Mouse (Mus musculus) kidney, embryonic 14.5 days (tissue): Measurements from ENCODE around the gene Rpl10a. TPM values are rescaled to one million over a fixed set of nuclear protein-coding genes. Genes with fewer than 3 reads are reported as not detected.

ENCODE experiments used
- ATAC-seq: fragments of 200-750 bp; cut with Nextera tagmentation; 2 replicates; pipeline ENCODE4 v1.8.0; 2017; ENCODE audit warnings: moderate number of reproducible peaks, mild to moderate bottlenecking, moderate TSS enrichment, moderate library complexity; ENCODE audit not compliant: low FRiP score, low TSS enrichment
- H3K27ac ChIP-seq: fragments of 300-500 bp; sonication (generic); 2 replicates; pipeline ENCODE4 v1.5.1; 2014; ENCODE audit warnings: low read depth, mild to moderate bottlenecking, low read length, moderate library complexity, mixed read lengths
- H3K27me3 ChIP-seq: fragments of 300-500 bp; sonication (generic); 2 replicates; pipeline ENCODE4 v1.6.1; 2014; ENCODE audit warnings: mild to moderate bottlenecking, low read length; ENCODE audit not compliant: control insufficient read depth, insufficient read depth
- H3K36me3 ChIP-seq: fragments of 300-500 bp; sonication (generic); 2 replicates; pipeline ENCODE4 v1.6.1; 2014; ENCODE audit warnings: low read length, mixed read lengths; ENCODE audit not compliant: control insufficient read depth, insufficient read depth
- H3K4me1 ChIP-seq: fragments of 300-500 bp; sonication (generic); 2 replicates; pipeline ENCODE4 v1.6.1; 2014; ENCODE audit warnings: low read length, mixed read lengths; ENCODE audit not compliant: control insufficient read depth, insufficient read depth
- H3K4me2 ChIP-seq: fragments of 300-500 bp; sonication (generic); replicated peaks from 2 replicates; pipeline ENCODE4 v1.6.1; 2014; ENCODE audit warnings: low read depth, mild to moderate bottlenecking, low read length
- H3K4me3 ChIP-seq: fragments of 300-500 bp; sonication (generic); 2 replicates; pipeline ENCODE4 v1.5.1; 2014; ENCODE audit warnings: mild to moderate bottlenecking, low read length
- H3K9ac ChIP-seq: fragments of 300-500 bp; sonication (generic); 2 replicates; pipeline ENCODE4 v1.6.1; 2014; ENCODE audit warnings: low read depth, mild to moderate bottlenecking, low read length, moderate library complexity
- H3K9me3 ChIP-seq: fragments of 300-500 bp; sonication (generic); 2 replicates; pipeline ENCODE4 v1.6.1; 2016; ENCODE audit warnings: low read length; ENCODE audit not compliant: control insufficient read depth
- WGBS: fragments of 180-500 bp; shearing (Covaris S2); extraction: QIAGEN DNeasy Blood & Tissue Kit; methylation state at CpG from one replicate; pipeline ENCODE4 v1.1.7; 2014; 5-methylcytosine and 5-hydroxymethylcytosine counted together
- polyA plus RNA-seq: library from polyadenylated mRNA; unstranded; fragments of >200 nt; fragmentation: Nextera tagmentation; extraction: Ambion mirVana; gene quantifications from 2 replicates; pipeline ENCODE4 v1.2.1, GENCODE M21; 2014

Gene Rpl10a
- polyA plus RNA-seq, 1 experiment from 2014 or later: 911 TPM

DNA sequence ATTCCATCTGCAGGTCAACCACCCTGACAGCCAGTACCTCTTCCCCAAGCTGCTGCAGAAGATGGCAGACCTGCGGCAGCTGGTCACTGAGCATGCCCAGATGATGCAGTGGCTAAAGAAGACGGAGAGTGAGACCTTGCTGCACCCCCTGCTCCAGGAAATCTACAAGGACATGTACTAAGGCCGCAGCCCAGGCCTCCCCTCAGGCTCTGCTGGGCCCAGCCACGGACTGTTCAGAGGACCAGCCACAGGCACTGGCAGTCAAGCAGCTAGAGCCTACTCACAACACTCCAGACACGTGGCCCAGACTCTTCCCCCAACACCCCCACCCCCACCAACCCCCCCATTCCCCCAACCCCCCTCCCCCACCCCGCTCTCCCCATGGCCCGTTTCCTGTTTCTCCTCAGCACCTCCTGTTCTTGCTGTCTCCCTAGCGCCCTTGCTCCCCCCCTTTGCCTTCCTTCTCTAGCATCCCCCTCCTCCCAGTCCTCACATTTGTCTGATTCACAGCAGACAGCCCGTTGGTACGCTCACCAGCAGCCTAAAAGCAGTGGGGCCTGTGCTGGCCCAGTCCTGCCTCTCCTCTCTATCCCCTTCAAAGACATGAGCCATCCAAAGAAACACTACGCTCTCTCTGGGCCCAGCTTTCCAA, 28.5 kb upstream of the Rpl10a start:
- H3K9ac ChIP-seq: no peak overlapping the region
- peak; percentile 50; the same call in 1 of the 2 replicates for ATAC-seq

DNA sequence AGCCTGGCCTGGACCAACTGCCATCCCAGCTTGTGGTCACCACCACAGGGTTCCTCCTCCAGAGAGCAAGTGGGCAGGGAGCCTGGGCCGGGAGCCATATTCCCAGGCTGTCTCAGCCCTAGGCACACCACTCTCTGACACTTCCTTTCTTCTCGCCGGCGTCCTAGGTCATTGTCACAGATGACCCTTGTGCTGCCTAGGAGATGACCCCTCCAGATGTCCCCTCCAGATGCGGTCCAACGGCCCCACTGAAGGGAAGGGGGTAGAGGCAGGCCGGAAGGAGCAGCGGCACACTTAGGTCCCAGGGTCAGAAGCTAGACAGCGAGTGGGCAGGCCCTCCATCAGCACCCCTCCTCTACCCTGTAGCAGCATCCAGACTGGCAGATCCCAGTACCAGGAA, 27.9 kb upstream of the Rpl10a start:
- Histone ChIP-seq H3K4me3 (no peak overlapping the region), H3K27ac (no peak overlapping the region), H3K4me1 (peaks cover 13% of the 10 kb centered on the region; the same call in 1 of the 2 replicates), H3K4me2 (no peak overlapping the region), H3K9me3 (no peaks in the 10 kb centered on the region), H3K9ac (no peak overlapping the region), H3K36me3 (peaks cover 12% of the 10 kb centered on the region), H3K27me3 (no peaks in the 10 kb centered on the region)
- 27% methylated on average over 8 of the region's 9 CpGs for WGBS
- no peak for ATAC-seq

More for the DNA sequence above, 28.5 kb upstream of the Rpl10a start:
- H3K27me3 ChIP-seq: no peaks in the 10 kb centered on the region
- H3K4me3 ChIP-seq: no peak overlapping the region
- no peaks in the 10 kb centered on the region for H3K9me3 ChIP-seq
- H3K27ac ChIP-seq: no peak overlapping the region
- H3K4me1 ChIP-seq: peaks cover 17% of the 10 kb centered on the region; the same call in 1 of the 2 replicates
- H3K36me3 ChIP-seq: peaks cover 12% of the 10 kb centered on the region
- no peak overlapping the region for H3K4me2 ChIP-seq
- 31% methylated on average over 11 of the region's 11 CpGs for WGBS

DNA sequence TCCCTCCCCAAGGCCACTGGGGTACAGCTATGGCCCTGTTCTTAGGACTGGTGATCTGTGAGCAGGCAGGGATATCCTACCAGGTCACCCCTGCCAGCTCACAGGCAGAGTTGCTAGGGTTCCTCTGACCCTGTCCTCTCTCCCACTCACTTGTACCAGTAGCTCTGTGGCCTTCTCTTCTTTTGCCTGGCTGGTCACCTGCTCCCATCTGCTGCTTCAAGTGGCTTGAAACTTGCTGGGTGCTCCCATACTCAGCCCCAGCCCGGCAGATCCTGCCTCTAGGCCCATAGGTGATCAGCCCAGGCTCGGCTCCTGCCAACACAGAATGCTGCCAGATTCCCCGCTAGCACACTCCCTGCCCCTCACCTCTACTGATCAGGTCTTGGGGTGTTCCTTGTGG, 27.4 kb upstream of the Rpl10a start:
- H3K4me2 ChIP-seq: no peak overlapping the region
- no peak overlapping the region for H3K27ac ChIP-seq
- WGBS: 77% methylated on average over 3 of the region's 3 CpGs
- peaks cover 11% of the 10 kb centered on the region; the same call in 1 of the 2 replicates for H3K4me1 ChIP-seq
- ATAC-seq: no peak
- no peaks in the 10 kb centered on the region for H3K9me3 ChIP-seq
- no peaks in the 10 kb centered on the region for H3K27me3 ChIP-seq
- peaks cover 12% of the 10 kb centered on the region for H3K36me3 ChIP-seq
- no peak overlapping the region for H3K9ac ChIP-seq
- no peak overlapping the region for H3K4me3 ChIP-seq

DNA sequence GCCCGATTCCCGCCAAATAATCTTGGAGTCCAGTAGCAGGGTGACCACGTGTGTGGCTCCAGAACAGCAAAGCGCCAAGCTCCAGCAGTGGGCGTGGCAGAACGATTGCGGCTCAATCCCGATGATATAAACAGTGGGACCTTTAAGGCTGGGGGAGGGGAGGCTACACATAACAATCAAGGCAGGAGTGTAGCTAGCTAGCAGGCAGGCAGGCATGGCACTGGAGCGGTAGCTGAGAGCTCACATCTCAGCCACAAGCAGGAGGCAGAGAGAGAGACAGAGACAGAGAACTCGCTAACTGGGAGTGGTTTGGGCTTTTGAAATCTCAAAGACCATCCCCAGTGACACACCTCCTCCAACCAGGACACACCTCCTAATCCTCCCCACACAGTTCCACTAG, 23.1 kb upstream of the Rpl10a start:
- no peak for ATAC-seq
- Histone ChIP-seq H3K27ac (no peak overlapping the region), H3K36me3 (no peaks in the 10 kb centered on the region), H3K4me1 (peaks cover 10% of the 10 kb centered on the region; the same call in 1 of the 2 replicates), H3K4me2 (no peak overlapping the region), H3K9ac (no peak overlapping the region), H3K4me3 (no peak overlapping the region), H3K9me3 (no peaks in the 10 kb centered on the region), H3K27me3 (no peaks in the 10 kb centered on the region)
- 68% methylated on average over 10 of the region's 10 CpGs for WGBS

DNA sequence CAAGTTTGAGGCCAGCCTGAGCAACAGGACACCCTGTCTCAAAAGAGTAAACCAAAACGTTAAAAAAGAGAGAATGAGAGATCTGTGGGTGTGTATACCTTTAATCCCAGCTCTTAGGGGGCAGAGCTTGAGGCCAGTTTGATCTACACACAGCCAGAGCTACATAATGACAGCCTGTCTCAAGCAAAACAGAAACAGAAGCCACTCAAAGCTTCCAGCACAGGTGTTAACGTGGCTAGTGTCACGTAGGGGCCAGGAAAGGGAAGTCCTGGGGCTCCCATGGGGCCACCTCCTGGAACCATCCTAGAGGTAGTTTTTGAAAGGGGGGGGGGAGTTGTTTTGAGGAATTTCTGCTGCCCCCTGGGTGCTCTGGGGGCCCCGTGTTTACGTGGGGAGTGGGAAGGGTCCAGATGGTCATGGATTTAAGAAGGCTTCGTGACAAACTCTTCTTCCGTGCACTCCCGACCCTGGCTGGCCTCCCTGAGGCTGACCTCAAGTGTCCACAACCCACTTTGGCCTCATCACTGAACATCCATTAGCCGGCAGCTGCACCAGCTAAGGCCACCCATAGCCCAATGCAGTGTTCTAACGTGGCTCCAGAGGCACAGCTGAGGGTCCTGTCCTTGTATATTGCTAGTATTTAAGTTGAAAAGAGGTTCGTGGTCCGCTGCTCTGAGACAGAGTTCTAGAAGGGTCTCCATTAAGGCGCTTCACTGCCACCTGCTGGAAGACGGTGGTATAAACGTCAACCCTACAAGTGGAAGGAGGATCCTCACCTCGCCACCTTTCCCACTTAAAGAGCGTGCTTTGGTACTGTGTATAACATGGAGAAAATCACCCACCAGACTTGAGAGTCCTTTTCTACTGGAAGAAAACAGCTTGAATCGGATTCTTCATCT, 19.7 kb upstream of the Rpl10a start:
- no peak overlapping the region for H3K4me3 ChIP-seq
- H3K4me1 ChIP-seq: peaks cover 5% of the 10 kb centered on the region; the same call in 1 of the 2 replicates
- no peak overlapping the region for H3K9ac ChIP-seq
- ATAC-seq: no peak
- no peaks in the 10 kb centered on the region for H3K27me3 ChIP-seq
- no peak overlapping the region for H3K27ac ChIP-seq
- 13% methylated on average over 18 of the region's 18 CpGs for WGBS
- H3K4me2 ChIP-seq: no peak overlapping the region; the same call in 1 of the 2 replicates
- H3K9me3 ChIP-seq: no peaks in the 10 kb centered on the region
- H3K36me3 ChIP-seq: no peaks in the 10 kb centered on the region

DNA sequence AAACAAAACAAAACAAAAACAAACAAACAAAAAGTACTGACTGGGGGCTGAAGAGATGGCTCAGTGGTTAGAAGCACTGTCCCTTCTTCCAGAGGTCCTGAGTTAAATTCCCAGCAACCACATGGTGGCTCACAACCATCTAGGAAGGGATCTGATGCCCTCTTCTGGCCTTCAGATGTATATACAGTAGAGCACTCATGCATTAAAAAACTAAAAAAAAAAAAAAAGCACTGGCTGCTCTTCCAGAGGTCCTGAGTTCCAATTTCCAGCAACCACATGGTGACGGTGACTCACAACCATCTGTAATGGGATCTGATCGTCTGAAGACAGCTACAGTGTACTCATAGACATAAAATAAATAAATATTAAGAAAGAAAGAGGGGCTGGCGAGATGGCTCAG, 17.4 kb upstream of the Rpl10a start:
- H3K9ac ChIP-seq: no peak overlapping the region
- ATAC-seq: no peak

DNA sequence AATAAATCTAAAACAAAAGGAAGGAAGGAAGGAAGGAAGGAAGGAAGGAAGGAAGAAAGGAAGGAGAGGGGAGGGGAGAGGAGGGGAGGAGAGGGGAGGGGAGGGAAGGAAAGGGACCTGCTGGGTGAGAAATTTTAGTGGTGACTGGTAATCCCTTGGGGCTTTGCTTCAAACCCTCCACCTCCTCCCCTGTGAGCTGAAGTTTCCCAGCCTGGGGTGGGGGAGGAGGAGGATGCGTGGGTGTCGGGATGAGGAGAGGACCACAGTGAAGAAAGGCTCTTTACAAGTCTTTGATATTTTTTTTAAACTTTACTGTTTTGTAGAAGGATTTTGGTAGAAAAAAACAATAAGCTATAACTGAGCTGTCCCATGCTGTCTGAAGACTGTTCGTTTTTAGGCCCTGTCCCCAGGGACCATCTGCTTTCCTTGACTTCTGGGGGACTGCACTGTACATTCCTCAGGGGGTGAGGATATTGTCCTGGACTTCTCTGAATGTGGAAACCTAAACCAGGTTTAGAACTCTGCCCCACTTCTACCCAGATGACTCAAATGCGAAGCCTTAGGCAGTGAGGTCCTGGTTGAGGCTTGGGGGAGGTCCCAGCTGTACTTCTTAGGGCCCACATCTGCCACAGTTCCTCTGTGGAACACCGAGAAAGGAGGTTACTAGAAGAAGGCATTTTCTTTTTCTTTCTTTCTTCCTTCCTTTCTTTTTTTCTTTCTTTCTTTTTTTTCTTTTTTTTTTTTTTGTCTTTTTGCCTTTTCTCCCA, 16.7 kb upstream of the Rpl10a start:
- WGBS: 59% methylated on average over 5 of the region's 5 CpGs
- H3K27me3 ChIP-seq: no peaks in the 10 kb centered on the region
- H3K36me3 ChIP-seq: peaks cover 6% of the 10 kb centered on the region
- no peak overlapping the region for H3K9ac ChIP-seq
- ATAC-seq: no peak
- no peak overlapping the region for H3K27ac ChIP-seq
- H3K9me3 ChIP-seq: no peaks in the 10 kb centered on the region
- H3K4me2 ChIP-seq: no peak overlapping the region
- H3K4me3 ChIP-seq: no peak overlapping the region
- H3K4me1 ChIP-seq: peaks cover 14% of the 10 kb centered on the region; the same call in 1 of the 2 replicates

More for the DNA sequence above, 17.4 kb upstream of the Rpl10a start:
- H3K4me3 ChIP-seq: no peak overlapping the region
- H3K4me2 ChIP-seq: no peak overlapping the region
- no peaks in the 10 kb centered on the region for H3K36me3 ChIP-seq
- no peaks in the 10 kb centered on the region for H3K9me3 ChIP-seq
- H3K4me1 ChIP-seq: peaks cover 14% of the 10 kb centered on the region; the same call in 1 of the 2 replicates
- H3K27me3 ChIP-seq: no peaks in the 10 kb centered on the region
- WGBS: 77% methylated on average over 3 of the region's 3 CpGs
- H3K27ac ChIP-seq: no peak overlapping the region

DNA sequence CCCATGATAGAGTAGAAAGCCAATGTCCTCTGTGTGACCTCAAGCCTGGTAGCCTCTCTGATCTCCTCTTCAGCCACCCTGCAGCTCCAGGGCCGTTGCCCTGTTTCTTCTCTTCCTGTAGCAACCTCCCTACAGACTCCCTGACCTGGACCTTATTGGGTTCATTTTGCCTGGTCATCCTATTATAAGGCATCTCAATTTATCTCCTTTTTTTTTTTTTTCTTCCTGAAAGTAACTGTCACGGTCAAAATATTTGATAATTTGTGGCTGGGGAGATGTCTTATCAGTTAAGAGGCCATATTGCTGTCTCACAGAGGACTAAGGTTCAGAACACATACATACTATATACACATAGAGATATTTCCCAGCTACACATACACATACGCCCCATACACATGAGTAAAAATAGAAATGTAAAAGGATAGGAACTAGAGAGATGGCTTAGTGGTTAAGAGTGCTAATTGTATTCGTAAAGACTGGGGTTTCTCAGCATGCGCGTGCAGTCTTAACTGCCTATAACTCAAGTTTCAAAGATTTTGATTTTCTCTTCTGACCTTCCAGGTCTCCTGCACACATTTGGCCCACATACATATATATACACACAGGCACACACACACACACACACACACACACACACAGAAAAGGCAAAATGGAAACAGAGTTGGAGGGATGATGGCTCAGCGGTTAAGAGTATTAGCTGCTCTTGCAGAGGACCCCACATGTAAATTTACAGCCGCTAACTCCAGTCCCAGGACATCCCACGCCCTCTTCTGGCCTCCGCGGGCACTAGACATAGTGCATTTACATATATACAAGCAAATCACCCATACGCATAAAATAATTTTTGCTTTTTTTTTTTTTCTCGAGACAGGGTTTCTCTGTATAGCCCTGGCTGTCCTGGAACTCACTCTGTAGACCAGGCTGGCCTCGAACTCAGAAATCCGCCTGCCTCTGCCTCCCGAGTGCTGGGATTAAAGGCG, 15.7 kb upstream of the Rpl10a start:
- Histone ChIP-seq H3K4me3 (peak overlapping the region; percentile 89), H3K9ac (no peak overlapping the region; the same call in 1 of the 2 replicates), H3K27ac (peak overlapping the region; percentile 65; the same call in 1 of the 2 replicates), H3K27me3 (no peaks in the 10 kb centered on the region), H3K4me2 (peak overlapping the region; percentile 32), H3K4me1 (peaks cover 14% of the 10 kb centered on the region; the same call in 1 of the 2 replicates), H3K9me3 (no peaks in the 10 kb centered on the region), H3K36me3 (peaks cover 15% of the 10 kb centered on the region)
- 28% methylated on average over 15 of the region's 17 CpGs for WGBS
- no peak; the same call in 1 of the 2 replicates for ATAC-seq
